Mouse (Mus musculus) liver, embryonic 15.5 days (tissue): ENCODE measurements around the gene Slc17a8. TPM values are rescaled to one million over a fixed set of nuclear protein-coding genes. Genes with fewer than 3 reads are reported as not detected.

Experiments
- ATAC-seq: fragments of 200-750 bp; cut with Nextera tagmentation; 2 replicates; pipeline ENCODE4 v1.8.0; 2017; ENCODE audit warnings: moderate number of reproducible peaks, mild to moderate bottlenecking, moderate library complexity; ENCODE audit not compliant: insufficient read depth
- H3K27ac ChIP-seq: fragments of 300-500 bp; sonication (generic); replicated peaks from 2 replicates; pipeline ENCODE4 v1.5.1; 2015; ENCODE audit warnings: mild to moderate bottlenecking, inconsistent platforms
- H3K27me3 ChIP-seq: fragments of 300-500 bp; sonication (generic); 2 replicates; pipeline ENCODE4 v1.6.1; 2015; ENCODE audit warnings: mild to moderate bottlenecking, inconsistent platforms
- H3K36me3 ChIP-seq: fragments of 300-500 bp; sonication (generic); replicated peaks from 2 replicates; pipeline ENCODE4 v1.6.1; 2015; ENCODE audit warnings: moderate library complexity, mild to moderate bottlenecking, inconsistent platforms
- H3K4me1 ChIP-seq: fragments of 300-500 bp; sonication (generic); replicated peaks from 2 replicates; pipeline ENCODE4 v1.6.1; 2015; ENCODE audit warnings: inconsistent platforms
- H3K4me2 ChIP-seq: fragments of 300-500 bp; sonication (generic); 2 replicates; pipeline ENCODE4 v1.6.1; 2015; ENCODE audit warnings: moderate library complexity, mild to moderate bottlenecking, inconsistent platforms
- H3K4me3 ChIP-seq: fragments of 300-500 bp; sonication (generic); replicated peaks from 2 replicates; pipeline ENCODE4 v1.5.1; 2015; ENCODE audit warnings: mild to moderate bottlenecking, inconsistent platforms
- H3K9ac ChIP-seq: fragments of 300-500 bp; sonication (generic); 2 replicates; pipeline ENCODE4 v1.6.1; 2015; ENCODE audit warnings: moderate library complexity, mild to moderate bottlenecking, inconsistent platforms
- H3K9me3 ChIP-seq: fragments of 300-500 bp; sonication (generic); replicated peaks from 2 replicates; pipeline ENCODE4 v1.6.1; 2016; ENCODE audit warnings: inconsistent platforms
- WGBS: fragments of 180-500 bp; shearing (Covaris S2); methylation state at CpG from one replicate; pipeline ENCODE4 v1.1.7; 2015; ENCODE audit warnings: mixed read lengths; ENCODE audit not compliant: insufficient replicate concordance; 5-methylcytosine and 5-hydroxymethylcytosine counted together
- polyA plus RNA-seq: library from polyadenylated mRNA; unstranded; fragments of >200 nt; fragmentation: Nextera tagmentation; extraction: Ambion mirVana; gene quantifications from 2 replicates; pipeline ENCODE4 v1.2.1, GENCODE M21; 2015

The Slc17a8 gene
- polyA plus RNA-seq, 1 experiment from 2014 or later, result 0.02 TPM

DNA sequence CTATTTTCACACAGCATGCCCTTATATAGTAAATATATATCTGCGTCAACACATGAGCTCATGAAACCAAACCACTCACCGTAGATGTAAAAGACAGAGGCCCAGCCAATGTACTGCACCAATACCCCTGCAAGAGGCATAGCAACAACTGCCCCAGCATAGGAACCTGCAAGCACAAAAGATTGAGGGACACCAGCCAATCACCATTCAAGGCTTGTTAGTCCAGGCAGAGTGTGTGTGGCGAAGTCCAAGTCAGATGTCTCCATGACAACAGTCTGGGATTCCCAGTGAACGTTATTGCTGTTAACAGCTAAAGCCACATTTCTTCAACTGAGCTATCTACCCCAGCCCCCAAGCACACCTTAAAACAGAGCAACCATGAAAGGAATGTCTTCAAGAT is 28.3 kb downstream of the Slc17a8 start:
- no peak overlapping the region for H3K9ac ChIP-seq
- no peak overlapping the region for H3K27ac ChIP-seq
- no peaks in the 10 kb centered on the region for H3K9me3 ChIP-seq
- H3K4me2 ChIP-seq, result no peak overlapping the region
- no peak overlapping the region for H3K4me3 ChIP-seq
- H3K4me1 ChIP-seq, result peaks cover 17% of the 10 kb centered on the region
- ATAC-seq, result no peak
- no peaks in the 10 kb centered on the region for H3K36me3 ChIP-seq
- H3K27me3 ChIP-seq, result no peaks in the 10 kb centered on the region
- WGBS, result 56% methylated on average over 4 of the region's 4 CpGs

- Histone ChIP-seq H3K36me3 (no peaks in the 10 kb centered on the region), H3K4me1 (peaks cover 9% of the 10 kb centered on the region), H3K9ac (no peak overlapping the region), H3K9me3 (no peaks in the 10 kb centered on the region), H3K27ac (no peak overlapping the region), H3K27me3 (no peaks in the 10 kb centered on the region), H3K4me2 (no peak overlapping the region), H3K4me3 (no peak overlapping the region)
- no peak for ATAC-seq
- WGBS, result 86% methylated on average over 1 of the region's 1 CpGs
These were observed 31.2 kb downstream of the Slc17a8 start for GRCm38 (mm10) chr10:89589877-89590276.

DNA sequence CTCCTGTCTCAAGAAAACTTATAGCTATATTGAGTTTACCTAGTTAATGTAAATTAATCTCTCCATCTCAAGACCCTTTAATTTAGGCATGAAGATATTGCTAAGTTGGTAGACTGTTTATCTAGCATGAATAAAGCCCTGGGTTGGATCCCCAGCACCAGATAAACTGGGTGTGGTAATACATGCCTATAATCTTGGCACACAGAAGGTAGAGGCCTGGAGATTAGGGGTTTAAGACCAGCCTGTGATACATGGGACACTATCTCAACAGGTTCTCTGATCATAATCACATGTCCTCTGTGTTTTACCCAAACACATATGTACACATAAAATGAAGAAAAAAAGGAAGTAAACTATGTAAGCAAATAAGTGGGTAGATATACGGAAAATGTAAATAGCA is 32.3 kb downstream of the Slc17a8 start:
- Histone ChIP-seq H3K27me3 (no peaks in the 10 kb centered on the region), H3K36me3 (no peaks in the 10 kb centered on the region), H3K4me1 (no peaks in the 10 kb centered on the region), H3K27ac (no peak overlapping the region), H3K9ac (no peak overlapping the region), H3K9me3 (no peaks in the 10 kb centered on the region), H3K4me2 (no peak overlapping the region), H3K4me3 (no peak overlapping the region)
- no peak for ATAC-seq
- 72% methylated on average over 1 of the region's 1 CpGs for WGBS

DNA sequence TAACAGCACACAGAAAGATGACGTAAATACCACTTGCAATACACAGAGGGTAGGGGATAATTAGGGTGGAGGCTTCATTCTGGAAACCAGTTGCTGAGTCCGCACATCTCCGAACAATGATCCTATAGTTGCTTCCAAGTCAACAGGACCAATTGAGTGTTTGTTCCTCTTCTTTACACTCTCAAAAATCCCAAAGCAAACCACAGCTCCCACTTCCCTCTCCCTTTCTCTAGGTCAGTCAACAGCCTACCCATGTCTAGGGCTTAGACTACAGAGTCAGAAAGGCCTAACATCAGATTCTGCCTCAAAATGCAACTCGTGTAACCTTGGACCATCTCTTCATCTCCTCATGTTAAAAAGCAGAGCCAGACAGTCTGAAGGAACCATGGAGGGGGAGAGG is 36.3 kb downstream of the Slc17a8 start:
- ATAC-seq, result no peak

DNA sequence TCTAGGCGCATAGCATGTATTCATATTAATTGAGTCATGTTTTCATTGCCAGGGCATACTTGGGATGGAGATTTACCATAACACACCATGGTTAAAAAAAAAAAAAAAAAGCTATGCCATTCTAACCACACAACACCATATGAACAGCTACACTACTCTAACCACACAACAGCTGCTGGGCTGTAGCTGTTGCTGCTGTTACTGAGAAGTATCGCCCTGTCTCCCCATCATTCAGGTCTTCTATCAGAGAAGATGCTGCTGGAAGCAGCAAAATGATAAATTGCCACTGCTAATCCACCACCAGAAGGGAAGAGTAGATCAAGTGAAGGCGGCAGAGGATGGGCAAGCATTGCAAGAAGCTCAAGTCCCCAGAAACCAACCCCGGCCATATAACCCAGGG is 42.3 kb downstream of the Slc17a8 start:
- Histone ChIP-seq H3K27ac (no peak overlapping the region), H3K36me3 (no peaks in the 10 kb centered on the region), H3K4me1 (no peaks in the 10 kb centered on the region), H3K9me3 (no peaks in the 10 kb centered on the region), H3K4me3 (no peak overlapping the region), H3K9ac (no peak overlapping the region), H3K27me3 (no peaks in the 10 kb centered on the region), H3K4me2 (no peak overlapping the region)
- 66% methylated on average over 4 of the region's 4 CpGs for WGBS
- no peak for ATAC-seq

More for the DNA sequence above, 36.3 kb downstream of the Slc17a8 start:
- WGBS, result 80% methylated on average over 4 of the region's 4 CpGs
- no peak overlapping the region for H3K4me3 ChIP-seq
- H3K9me3 ChIP-seq, result no peaks in the 10 kb centered on the region
- H3K4me2 ChIP-seq, result no peak overlapping the region
- H3K27me3 ChIP-seq, result no peaks in the 10 kb centered on the region
- H3K36me3 ChIP-seq, result no peaks in the 10 kb centered on the region
- H3K9ac ChIP-seq, result no peak overlapping the region
- H3K27ac ChIP-seq, result no peak overlapping the region
- no peaks in the 10 kb centered on the region for H3K4me1 ChIP-seq

DNA sequence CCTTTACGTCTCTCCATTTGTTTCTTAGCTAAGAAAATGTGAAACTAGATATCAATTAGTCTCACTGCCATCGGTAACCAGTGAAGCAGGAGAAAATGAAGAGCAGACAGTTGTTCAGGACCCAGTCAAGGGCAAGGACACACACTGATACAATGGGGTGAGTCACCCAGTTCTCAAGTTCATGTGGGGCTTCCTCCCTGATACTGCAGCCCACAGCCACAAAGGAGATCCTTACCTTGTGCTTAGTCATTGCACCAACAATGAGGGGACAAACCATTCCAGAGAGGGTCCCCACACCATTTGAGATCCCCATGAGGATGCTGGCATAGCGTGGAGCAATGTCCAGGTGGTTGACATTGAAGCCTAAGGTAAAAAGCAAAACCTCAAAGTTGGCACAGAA is 43.4 kb downstream of the Slc17a8 start:
- no peak for ATAC-seq
- Histone ChIP-seq H3K4me1 (no peaks in the 10 kb centered on the region), H3K27ac (no peak overlapping the region), H3K36me3 (no peaks in the 10 kb centered on the region), H3K27me3 (no peaks in the 10 kb centered on the region), H3K9ac (no peak overlapping the region), H3K4me2 (no peak overlapping the region), H3K9me3 (no peaks in the 10 kb centered on the region), H3K4me3 (no peak overlapping the region)
- 52% methylated on average over 3 of the region's 3 CpGs for WGBS

DNA sequence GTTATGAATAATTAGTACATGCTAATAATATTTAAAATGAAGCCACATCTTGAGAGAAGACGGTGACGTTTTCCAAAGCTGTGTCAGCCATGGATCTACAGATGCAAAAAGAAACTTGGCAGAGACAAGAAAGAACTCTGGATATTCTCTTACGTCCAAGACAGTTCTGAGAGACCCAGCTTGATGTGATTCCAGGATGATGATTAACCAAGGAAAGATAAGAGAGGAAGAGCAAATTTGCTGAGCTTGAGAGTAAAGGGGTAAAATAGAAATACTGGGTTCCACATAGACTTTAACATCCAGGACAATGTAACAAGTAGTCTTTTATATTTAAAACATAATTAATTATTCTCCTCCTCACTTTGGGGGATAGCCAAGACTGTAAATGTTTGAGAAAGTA is 47.6 kb downstream of the Slc17a8 start:
- Histone ChIP-seq H3K27ac (no peak overlapping the region), H3K9ac (no peak overlapping the region), H3K36me3 (no peaks in the 10 kb centered on the region), H3K4me2 (no peak overlapping the region), H3K9me3 (no peaks in the 10 kb centered on the region), H3K4me3 (no peak overlapping the region), H3K4me1 (no peaks in the 10 kb centered on the region), H3K27me3 (no peaks in the 10 kb centered on the region)
- ATAC-seq, result no peak
- whole genome bisulfite sequencing, result 62% methylated on average over 3 of the region's 3 CpGs

DNA sequence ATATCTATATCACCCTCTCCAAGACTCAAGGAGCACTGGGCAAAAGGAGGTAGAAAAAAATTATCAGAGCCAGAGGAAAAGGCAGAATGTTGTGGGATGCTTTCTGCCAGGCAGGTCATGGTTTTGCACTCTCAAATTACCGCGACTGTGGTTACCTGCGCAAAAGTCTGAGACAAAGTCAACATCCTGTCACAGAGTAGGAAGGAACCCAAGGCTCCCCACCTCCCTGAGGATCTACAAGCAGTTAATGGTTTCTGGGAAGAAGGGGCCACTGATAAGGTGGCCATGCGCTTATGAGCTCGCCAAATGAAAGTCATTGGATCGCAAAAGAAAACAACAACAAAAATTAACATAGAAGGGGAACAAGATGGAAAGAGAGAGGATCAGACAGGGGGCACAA is 48.1 kb downstream of the Slc17a8 start:
- no peak overlapping the region for H3K4me2 ChIP-seq
- 49% methylated on average over 6 of the region's 6 CpGs for WGBS
- H3K27me3 ChIP-seq, result no peaks in the 10 kb centered on the region
- no peak overlapping the region for H3K9ac ChIP-seq
- H3K9me3 ChIP-seq, result no peaks in the 10 kb centered on the region
- H3K27ac ChIP-seq, result no peak overlapping the region
- H3K4me3 ChIP-seq, result no peak overlapping the region
- no peak for ATAC-seq
- H3K4me1 ChIP-seq, result no peaks in the 10 kb centered on the region
- no peaks in the 10 kb centered on the region for H3K36me3 ChIP-seq

- 69% methylated on average over 2 of the region's 2 CpGs for WGBS
- Histone ChIP-seq H3K4me2 (no peak overlapping the region), H3K4me1 (no peaks in the 10 kb centered on the region; the same call in 1 of the 2 replicates), H3K27ac (no peak overlapping the region), H3K27me3 (no peaks in the 10 kb centered on the region), H3K9ac (no peak overlapping the region), H3K4me3 (no peak overlapping the region), H3K9me3 (no peaks in the 10 kb centered on the region), H3K36me3 (no peaks in the 10 kb centered on the region)
- no peak for ATAC-seq
These were observed 53.7 kb downstream of the Slc17a8 start for GRCm38 (mm10) chr10:89567391-89567790.

GRCm38 (mm10) chr10:89565301-89566022 is 55.6 kb downstream of the Slc17a8 start:
- H3K4me3 ChIP-seq, result no peak overlapping the region
- no peaks in the 10 kb centered on the region; the same call in 1 of the 2 replicates for H3K4me1 ChIP-seq
- no peaks in the 10 kb centered on the region for H3K27me3 ChIP-seq
- no peak overlapping the region for H3K4me2 ChIP-seq
- ATAC-seq, result no peak; the same call in 1 of the 2 replicates
- H3K9me3 ChIP-seq, result no peaks in the 10 kb centered on the region
- H3K27ac ChIP-seq, result no peak overlapping the region
- WGBS, result 62% methylated on average over 9 of the region's 9 CpGs
- H3K9ac ChIP-seq, result no peak overlapping the region
- H3K36me3 ChIP-seq, result no peaks in the 10 kb centered on the region

- H3K27ac ChIP-seq, result no peak overlapping the region
- no peak for ATAC-seq
- no peaks in the 10 kb centered on the region for H3K36me3 ChIP-seq
- no peaks in the 10 kb centered on the region for H3K27me3 ChIP-seq
- H3K4me3 ChIP-seq, result no peak overlapping the region
- no peak overlapping the region for H3K9ac ChIP-seq
- WGBS, result 15% methylated on average over 6 of the region's 6 CpGs
- no peak overlapping the region for H3K4me2 ChIP-seq
- no peaks in the 10 kb centered on the region for H3K9me3 ChIP-seq
- H3K4me1 ChIP-seq, result no peaks in the 10 kb centered on the region; the same call in 1 of the 2 replicates
These were observed 58.9 kb downstream of the Slc17a8 start for GRCm38 (mm10) chr10:89562113-89562512.

DNA sequence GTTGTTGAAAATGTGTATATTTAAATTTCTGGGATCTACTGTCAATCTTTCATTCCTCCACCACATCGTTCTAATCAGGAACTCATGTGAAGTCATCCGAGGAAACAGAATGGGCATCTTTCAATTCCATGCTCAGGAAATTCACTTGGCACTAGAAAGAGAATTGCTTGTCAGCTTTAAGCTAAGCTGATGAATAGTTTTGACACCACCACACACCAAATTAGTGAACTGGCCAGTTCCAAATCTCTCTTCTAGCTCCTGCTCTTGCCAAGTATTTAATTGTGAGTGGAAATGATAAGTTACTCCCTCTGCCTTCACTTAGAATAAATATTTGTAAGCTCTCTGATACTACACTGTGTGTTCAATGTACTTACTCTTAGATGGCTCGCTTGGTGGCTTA is 61.7 kb downstream of the Slc17a8 start:
- ATAC-seq, result no peak
- H3K27ac ChIP-seq, result no peak overlapping the region
- no peak overlapping the region for H3K4me3 ChIP-seq
- H3K4me2 ChIP-seq, result no peak overlapping the region
- no peaks in the 10 kb centered on the region for H3K36me3 ChIP-seq
- H3K4me1 ChIP-seq, result no peaks in the 10 kb centered on the region
- H3K9ac ChIP-seq, result no peak overlapping the region
- no peaks in the 10 kb centered on the region for H3K9me3 ChIP-seq
- WGBS, result 56% methylated on average over 3 of the region's 3 CpGs
- H3K27me3 ChIP-seq, result no peaks in the 10 kb centered on the region
